Mouse (Mus musculus): ENCODE results near the gene Tedc2. TPM values are rescaled to one million over a fixed set of nuclear protein-coding genes. Genes with fewer than 3 reads are reported as not detected.

Tedc2 gene
- polyA plus RNA-seq, 1 experiment from 2014 or later, result 11.9 TPM

DNA sequence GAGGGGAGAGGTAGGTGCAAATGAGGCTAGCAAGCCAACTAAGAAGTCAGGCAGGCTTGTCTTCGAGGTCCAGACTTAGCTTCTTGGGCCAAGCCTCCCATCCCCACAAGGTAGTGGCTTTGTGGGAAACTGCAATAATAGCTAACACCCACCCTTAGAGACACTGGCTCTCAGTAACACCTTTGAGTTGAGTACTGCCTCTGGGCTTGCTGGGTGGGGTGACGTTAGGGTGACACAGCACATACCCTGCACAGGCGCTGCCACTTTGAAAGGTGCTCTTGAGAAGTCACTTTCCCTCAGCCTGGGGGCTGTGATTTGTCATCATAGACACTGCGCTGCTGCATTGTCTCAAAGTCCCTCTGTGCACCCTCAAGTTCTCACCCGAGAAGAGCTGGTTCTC lies 26.9 kb downstream of the Tedc2 start:
- H3K4me3 ChIP-seq (ENCODE audit: low read depth, low read length), result no peak overlapping the region
- no peaks in the 10 kb centered on the region for H3K9me3 ChIP-seq (ENCODE audit: control insufficient read depth, low read depth, low read length)
- H3K9ac ChIP-seq (replicated peaks; ENCODE audit: low read depth, low read length), result no peak overlapping the region
- no peaks in the 10 kb centered on the region for H3K36me3 ChIP-seq (ENCODE audit: control insufficient read depth, insufficient read depth, low read length)
- H3K27ac ChIP-seq (ENCODE audit: low read length), result no peak overlapping the region
- no peak for ATAC-seq (ENCODE audit: insufficient number of reproducible peaks, insufficient read depth, low FRiP score, low read depth)
- H3K4me2 ChIP-seq (replicated peaks; ENCODE audit: low read depth, low read length), result no peak overlapping the region
- WGBS, result 82% methylated on average over 5 of the region's 5 CpGs
- H3K4me1 ChIP-seq (ENCODE audit: control insufficient read depth, insufficient read depth, low read length), result no peaks in the 10 kb centered on the region
- no peaks in the 10 kb centered on the region for H3K27me3 ChIP-seq (ENCODE audit: control insufficient read depth, insufficient read depth, low read length)

DNA sequence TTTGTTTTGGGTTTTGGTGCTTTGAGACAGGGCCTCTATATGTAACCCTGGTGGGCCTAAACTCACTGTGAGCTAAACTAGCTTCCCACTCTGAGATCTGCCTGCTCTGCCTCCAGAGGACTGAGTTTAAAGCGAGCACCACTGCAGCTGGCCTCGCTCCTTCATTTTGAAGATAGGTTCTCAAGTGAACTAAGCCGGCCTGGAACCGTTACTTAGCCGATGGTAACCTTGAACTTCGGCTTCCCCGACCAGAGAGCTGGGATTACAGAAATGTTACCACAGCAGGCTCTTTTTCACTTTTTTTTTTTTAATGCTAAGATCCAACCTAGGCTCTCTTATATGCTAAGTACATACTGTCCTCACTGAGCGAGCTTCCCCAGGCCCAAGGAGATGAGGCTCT lies 27.4 kb downstream of the Tedc2 start:
- H3K4me1 ChIP-seq (ENCODE audit: control insufficient read depth, insufficient read depth, low read length), result no peaks in the 10 kb centered on the region
- no peaks in the 10 kb centered on the region for H3K36me3 ChIP-seq (ENCODE audit: control insufficient read depth, insufficient read depth, low read length)
- 83% methylated on average over 8 of the region's 8 CpGs for WGBS

DNA sequence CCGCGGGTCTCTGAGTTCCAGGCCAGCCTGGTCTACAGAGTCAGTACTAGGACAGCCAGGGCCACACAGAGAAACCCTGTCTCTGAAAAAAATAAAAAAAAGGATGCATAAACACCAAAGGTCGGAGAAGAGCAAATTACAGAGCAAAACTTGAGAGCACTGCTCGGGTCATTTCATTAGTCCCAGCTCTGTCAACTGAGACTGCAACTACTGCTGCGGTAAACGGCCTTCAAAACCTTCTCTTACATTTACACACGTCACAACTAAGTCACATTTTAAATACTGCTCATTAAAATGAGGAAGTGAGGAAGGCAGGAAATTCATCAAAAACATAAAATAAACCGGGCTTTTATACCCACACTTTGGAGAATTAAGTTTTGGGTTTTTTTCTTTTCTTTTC lies 27.8 kb downstream of the Tedc2 start:
- Histone ChIP-seq H3K36me3 (ENCODE audit: control insufficient read depth, insufficient read depth, low read length) (no peaks in the 10 kb centered on the region), H3K4me2 (replicated peaks; ENCODE audit: low read depth, low read length) (no peak overlapping the region), H3K9ac (replicated peaks; ENCODE audit: low read depth, low read length) (no peak overlapping the region), H3K27me3 (ENCODE audit: control insufficient read depth, insufficient read depth, low read length) (no peaks in the 10 kb centered on the region), H3K9me3 (ENCODE audit: control insufficient read depth, low read depth, low read length) (no peaks in the 10 kb centered on the region), H3K4me1 (ENCODE audit: control insufficient read depth, insufficient read depth, low read length) (no peaks in the 10 kb centered on the region), H3K4me3 (ENCODE audit: low read depth, low read length) (no peak overlapping the region), H3K27ac (ENCODE audit: low read length) (no peak overlapping the region)
- no peak for ATAC-seq (ENCODE audit: insufficient number of reproducible peaks, insufficient read depth, low FRiP score, low read depth)
- WGBS, result 75% methylated on average over 8 of the region's 8 CpGs

More for the DNA sequence above, 27.4 kb downstream of the Tedc2 start:
- Histone ChIP-seq H3K27me3 (ENCODE audit: control insufficient read depth, insufficient read depth, low read length) (no peaks in the 10 kb centered on the region), H3K9ac (replicated peaks; ENCODE audit: low read depth, low read length) (no peak overlapping the region), H3K4me3 (ENCODE audit: low read depth, low read length) (no peak overlapping the region), H3K4me2 (replicated peaks; ENCODE audit: low read depth, low read length) (no peak overlapping the region), H3K27ac (ENCODE audit: low read length) (no peak overlapping the region), H3K9me3 (ENCODE audit: control insufficient read depth, low read depth, low read length) (no peaks in the 10 kb centered on the region)
- ATAC-seq (ENCODE audit: insufficient number of reproducible peaks, insufficient read depth, low FRiP score, low read depth), result no peak

DNA sequence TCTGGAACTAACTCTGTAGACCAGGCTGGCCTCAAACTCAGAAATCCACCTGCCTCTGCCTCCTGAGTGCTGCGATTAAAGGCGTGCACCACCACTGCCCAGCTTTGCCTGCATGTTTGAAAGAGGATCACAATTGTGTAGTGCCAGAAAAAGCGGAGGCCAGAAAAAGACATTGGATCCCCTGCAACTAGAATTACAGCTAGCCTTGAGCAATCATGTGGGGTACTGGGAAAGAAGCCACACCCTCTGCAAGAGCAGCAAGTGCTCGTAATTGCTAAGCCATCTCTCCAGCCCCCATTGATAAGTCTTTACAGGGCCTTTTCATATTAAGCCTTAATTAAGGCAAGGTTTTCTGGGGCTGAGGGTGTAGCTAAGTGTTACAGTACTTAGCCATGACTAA lies 29.2 kb downstream of the Tedc2 start:
- no peak overlapping the region for H3K9ac ChIP-seq (replicated peaks; ENCODE audit: low read depth, low read length)
- H3K27ac ChIP-seq (ENCODE audit: low read length), result no peak overlapping the region
- 81% methylated on average over 4 of the region's 4 CpGs for WGBS
- no peak overlapping the region for H3K4me3 ChIP-seq (ENCODE audit: low read depth, low read length)
- H3K36me3 ChIP-seq (ENCODE audit: control insufficient read depth, insufficient read depth, low read length), result no peaks in the 10 kb centered on the region
- no peak overlapping the region for H3K4me2 ChIP-seq (replicated peaks; ENCODE audit: low read depth, low read length)
- H3K27me3 ChIP-seq (ENCODE audit: control insufficient read depth, insufficient read depth, low read length), result no peaks in the 10 kb centered on the region
- H3K9me3 ChIP-seq (ENCODE audit: control insufficient read depth, low read depth, low read length), result no peaks in the 10 kb centered on the region
- ATAC-seq (ENCODE audit: insufficient number of reproducible peaks, insufficient read depth, low FRiP score, low read depth), result no peak
- H3K4me1 ChIP-seq (ENCODE audit: control insufficient read depth, insufficient read depth, low read length), result no peaks in the 10 kb centered on the region

GRCm38 (mm10) chr17:24190934-24191333 lies 29.7 kb downstream of the Tedc2 start:
- Histone ChIP-seq H3K4me2 (replicated peaks; ENCODE audit: low read depth, low read length) (no peak overlapping the region), H3K36me3 (ENCODE audit: control insufficient read depth, insufficient read depth, low read length) (peaks cover under 1% of the 10 kb centered on the region; the same call in 1 of the 2 replicates), H3K27me3 (ENCODE audit: control insufficient read depth, insufficient read depth, low read length) (no peaks in the 10 kb centered on the region), H3K9ac (replicated peaks; ENCODE audit: low read depth, low read length) (no peak overlapping the region), H3K27ac (ENCODE audit: low read length) (no peak overlapping the region), H3K4me3 (ENCODE audit: low read depth, low read length) (no peak overlapping the region), H3K4me1 (ENCODE audit: control insufficient read depth, insufficient read depth, low read length) (no peaks in the 10 kb centered on the region), H3K9me3 (ENCODE audit: control insufficient read depth, low read depth, low read length) (no peaks in the 10 kb centered on the region)
- WGBS, result 90% methylated on average over 2 of the region's 2 CpGs
- no peak for ATAC-seq (ENCODE audit: insufficient number of reproducible peaks, insufficient read depth, low FRiP score, low read depth)

- H3K27ac ChIP-seq (ENCODE audit: low read length), result no peak overlapping the region
- no peak overlapping the region for H3K9ac ChIP-seq (replicated peaks; ENCODE audit: low read depth, low read length)
- H3K4me1 ChIP-seq (ENCODE audit: control insufficient read depth, insufficient read depth, low read length), result 0 out of 2 replicates have a peak, but pooled peaks cover 4% of the 10 kb centered on the region
- no peak overlapping the region for H3K4me3 ChIP-seq (ENCODE audit: low read depth, low read length)
- H3K9me3 ChIP-seq (ENCODE audit: control insufficient read depth, low read depth, low read length), result no peaks in the 10 kb centered on the region
- no peak for ATAC-seq (ENCODE audit: insufficient number of reproducible peaks, insufficient read depth, low FRiP score, low read depth)
- H3K27me3 ChIP-seq (ENCODE audit: control insufficient read depth, insufficient read depth, low read length), result no peaks in the 10 kb centered on the region
- 80% methylated on average over 3 of the region's 3 CpGs for WGBS
- H3K36me3 ChIP-seq (ENCODE audit: control insufficient read depth, insufficient read depth, low read length), result no peaks in the 10 kb centered on the region
- no peak overlapping the region for H3K4me2 ChIP-seq (replicated peaks; ENCODE audit: low read depth, low read length)
Measured at GRCm38 (mm10) chr17:24174259-24174658, 46.4 kb downstream of the Tedc2 start.

DNA sequence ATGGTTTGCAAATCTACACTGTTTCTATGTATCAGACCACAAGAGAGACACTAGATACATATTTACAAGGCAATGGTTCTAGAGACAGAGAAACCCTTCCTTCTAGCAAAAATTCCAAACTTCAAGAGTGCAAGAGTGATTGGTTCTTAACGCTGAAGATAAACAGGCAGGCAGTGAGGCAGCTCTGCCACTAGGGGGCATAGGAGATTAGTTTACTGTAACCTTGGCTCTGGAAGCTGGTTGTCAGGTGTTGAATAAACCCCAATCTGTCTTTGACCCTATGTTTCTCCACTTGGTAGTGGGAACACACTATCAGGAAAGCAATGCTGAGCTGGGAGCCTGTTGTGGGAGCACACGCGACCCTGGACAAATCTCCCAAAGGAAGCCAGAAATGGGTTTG lies 47.2 kb downstream of the Tedc2 start:
- H3K27ac ChIP-seq (ENCODE audit: low read length), result no peak overlapping the region
- no peak overlapping the region for H3K9ac ChIP-seq (replicated peaks; ENCODE audit: low read depth, low read length)
- H3K36me3 ChIP-seq (ENCODE audit: control insufficient read depth, insufficient read depth, low read length), result no peaks in the 10 kb centered on the region
- ATAC-seq (ENCODE audit: insufficient number of reproducible peaks, insufficient read depth, low FRiP score, low read depth), result no peak
- H3K9me3 ChIP-seq (ENCODE audit: control insufficient read depth, low read depth, low read length), result no peaks in the 10 kb centered on the region
- H3K4me3 ChIP-seq (ENCODE audit: low read depth, low read length), result no peak overlapping the region
- no peaks in the 10 kb centered on the region for H3K27me3 ChIP-seq (ENCODE audit: control insufficient read depth, insufficient read depth, low read length)
- WGBS, result 10% methylated on average over 3 of the region's 3 CpGs
- no peak overlapping the region for H3K4me2 ChIP-seq (replicated peaks; ENCODE audit: low read depth, low read length)
- H3K4me1 ChIP-seq (ENCODE audit: control insufficient read depth, insufficient read depth, low read length), result 0 out of 2 replicates have a peak, but pooled peaks cover 4% of the 10 kb centered on the region

DNA sequence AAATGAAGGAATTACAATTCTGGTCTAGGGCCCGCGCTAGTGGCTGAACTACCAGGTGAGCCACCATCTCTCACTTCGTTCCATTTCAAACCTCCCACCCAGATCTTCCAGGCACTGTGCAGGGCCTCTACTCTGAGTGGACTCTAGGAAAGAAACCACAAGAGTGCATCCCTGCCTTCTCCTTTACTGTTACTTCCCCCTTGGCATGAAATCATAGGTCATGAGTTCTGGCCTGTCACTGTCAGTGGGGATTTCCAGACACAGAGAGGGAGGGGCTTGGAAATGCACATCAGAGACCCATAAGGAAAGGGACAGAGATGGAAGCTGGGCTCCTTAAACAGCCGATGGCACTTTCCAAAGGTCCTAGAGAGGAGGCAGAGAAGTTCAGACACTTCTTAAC lies 48.9 kb downstream of the Tedc2 start:
- H3K4me3 ChIP-seq (ENCODE audit: low read depth, low read length), result no peak overlapping the region
- H3K27me3 ChIP-seq (ENCODE audit: control insufficient read depth, insufficient read depth, low read length), result no peaks in the 10 kb centered on the region
- peaks cover 14% of the 10 kb centered on the region for H3K4me1 ChIP-seq (ENCODE audit: control insufficient read depth, insufficient read depth, low read length)
- no peak overlapping the region for H3K9ac ChIP-seq (replicated peaks; ENCODE audit: low read depth, low read length)
- no peak overlapping the region for H3K27ac ChIP-seq (ENCODE audit: low read length)
- no peaks in the 10 kb centered on the region for H3K9me3 ChIP-seq (ENCODE audit: control insufficient read depth, low read depth, low read length)
- H3K4me2 ChIP-seq (replicated peaks; ENCODE audit: low read depth, low read length), result no peak overlapping the region
- H3K36me3 ChIP-seq (ENCODE audit: control insufficient read depth, insufficient read depth, low read length), result peaks cover 11% of the 10 kb centered on the region; the same call in 1 of the 2 replicates
- ATAC-seq (ENCODE audit: insufficient number of reproducible peaks, insufficient read depth, low FRiP score, low read depth), result no peak
- WGBS, result 80% methylated on average over 4 of the region's 4 CpGs

GRCm38 (mm10) chr17:24170729-24171128 lies 49.9 kb downstream of the Tedc2 start:
- no peak overlapping the region for H3K4me2 ChIP-seq (replicated peaks; ENCODE audit: low read depth, low read length)
- H3K9me3 ChIP-seq (ENCODE audit: control insufficient read depth, low read depth, low read length), result no peaks in the 10 kb centered on the region
- H3K4me3 ChIP-seq (ENCODE audit: low read depth, low read length), result no peak overlapping the region
- WGBS, result 75% methylated on average over 5 of the region's 5 CpGs
- no peak for ATAC-seq (ENCODE audit: insufficient number of reproducible peaks, insufficient read depth, low FRiP score, low read depth)
- H3K27ac ChIP-seq (ENCODE audit: low read length), result no peak overlapping the region
- peaks cover 14% of the 10 kb centered on the region for H3K4me1 ChIP-seq (ENCODE audit: control insufficient read depth, insufficient read depth, low read length)
- H3K36me3 ChIP-seq (ENCODE audit: control insufficient read depth, insufficient read depth, low read length), result peaks cover 14% of the 10 kb centered on the region; the same call in 1 of the 2 replicates
- no peak overlapping the region for H3K9ac ChIP-seq (replicated peaks; ENCODE audit: low read depth, low read length)
- no peaks in the 10 kb centered on the region for H3K27me3 ChIP-seq (ENCODE audit: control insufficient read depth, insufficient read depth, low read length)
